Mouse (Mus musculus): Measurements from ENCODE around the gene Nmrk1. TPM values are rescaled to one million over a fixed set of nuclear protein-coding genes. Genes with fewer than 3 reads are reported as not detected.
"Not testable (repeated sequence)": the region's sequence is repeated elsewhere in the genome, so short reads cannot be mapped to it uniquely, and the experiment has no call there.

Nmrk1 gene
- polyA plus RNA-seq (2012; rRNA removed): 10.7 and 10.8 TPM in 2 replicates

- Histone ChIP-seq H3K27me3 (ENCODE audit: control insufficient read depth, insufficient read depth, low read length) (no peaks in the 10 kb centered on the region), H3K27ac (ENCODE audit: insufficient read depth, low read length) (no peak within 1 kb of the TSS), H3K4me3 (replicated peaks; ENCODE audit: insufficient read depth, low read depth, low read length) (peak within 1 kb of the TSS; percentile 72), H3K4me1 (ENCODE audit: control insufficient read depth, insufficient read depth, low read length) (no peaks in the 10 kb centered on the region)
- TF ChIP-seq POLR2A (IDR thresholded peaks at IDR 0.05; ENCODE audit: borderline replicate concordance, insufficient read depth, low read length): peak; percentile 86
- no peak for TF ChIP-seq CTCF (IDR thresholded peaks at IDR 0.05; ENCODE audit: borderline replicate concordance, insufficient read depth, low read depth, low read length)
- under 1% methylated on average over 51 of the region's 51 CpGs for WGBS
- DNase-seq: peak; percentile 96 to 97
These were observed at the start of gene Nmrk1, which contains the start of gene Ostf1 for GRCm38 (mm10) chr19:18631644-18632219. Nmrk1 (plus strand) TSS chr19:18631950. Ostf1 (minus strand) TSS chr19:18631823.

- Histone ChIP-seq H3K27ac (ENCODE audit: insufficient read depth, low read length) (no peak overlapping the region), H3K4me1 (ENCODE audit: control insufficient read depth, insufficient read depth, low read length) (no peaks in the 10 kb centered on the region; the same call in 1 of the 2 replicates), H3K4me3 (replicated peaks; ENCODE audit: insufficient read depth, low read depth, low read length) (no peak overlapping the region), H3K27me3 (ENCODE audit: control insufficient read depth, insufficient read depth, low read length) (no peaks in the 10 kb centered on the region)
- no peak for DNase-seq
- TF ChIP-seq CTCF (IDR thresholded peaks at IDR 0.05; ENCODE audit: borderline replicate concordance, insufficient read depth, low read depth, low read length): no peak
- TF ChIP-seq POLR2A (IDR thresholded peaks at IDR 0.05; ENCODE audit: borderline replicate concordance, insufficient read depth, low read length): no peak
- 63% methylated on average over 9 of the region's 9 CpGs for WGBS
These were observed 49.5 kb upstream of the Nmrk1 start for GRCm38 (mm10) chr19:18582226-18582625.

DNA sequence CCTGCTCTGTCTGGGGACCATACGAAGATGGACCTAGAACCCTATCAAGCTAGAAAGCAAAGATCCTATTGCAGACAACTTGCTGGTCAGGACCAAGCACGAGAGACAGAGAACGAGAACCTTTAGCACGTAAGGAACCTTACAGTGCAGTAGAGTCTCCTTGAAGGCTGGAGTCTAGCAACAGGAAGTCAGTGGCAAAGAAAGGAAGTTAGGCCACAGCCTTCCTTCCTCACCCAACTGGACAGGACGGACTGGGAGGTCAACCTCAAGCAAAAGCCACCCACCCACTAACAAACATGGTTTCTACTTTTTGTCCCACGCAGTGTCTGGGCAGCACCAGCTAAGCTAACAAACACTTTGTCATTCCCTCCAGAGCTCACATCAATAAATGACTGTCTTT lies 48.9 kb upstream of the Nmrk1 start:
- Histone ChIP-seq H3K4me1 (ENCODE audit: control insufficient read depth, insufficient read depth, low read length) (no peaks in the 10 kb centered on the region; the same call in 1 of the 2 replicates), H3K27ac (ENCODE audit: insufficient read depth, low read length) (no peak overlapping the region), H3K27me3 (ENCODE audit: control insufficient read depth, insufficient read depth, low read length) (no peaks in the 10 kb centered on the region), H3K4me3 (replicated peaks; ENCODE audit: insufficient read depth, low read depth, low read length) (no peak overlapping the region)
- 97% methylated on average over 6 of the region's 6 CpGs for WGBS
- no peak for DNase-seq
- no peak for TF ChIP-seq CTCF (IDR thresholded peaks at IDR 0.05; ENCODE audit: borderline replicate concordance, insufficient read depth, low read depth, low read length)
- no peak for TF ChIP-seq POLR2A (IDR thresholded peaks at IDR 0.05; ENCODE audit: borderline replicate concordance, insufficient read depth, low read length)

DNA sequence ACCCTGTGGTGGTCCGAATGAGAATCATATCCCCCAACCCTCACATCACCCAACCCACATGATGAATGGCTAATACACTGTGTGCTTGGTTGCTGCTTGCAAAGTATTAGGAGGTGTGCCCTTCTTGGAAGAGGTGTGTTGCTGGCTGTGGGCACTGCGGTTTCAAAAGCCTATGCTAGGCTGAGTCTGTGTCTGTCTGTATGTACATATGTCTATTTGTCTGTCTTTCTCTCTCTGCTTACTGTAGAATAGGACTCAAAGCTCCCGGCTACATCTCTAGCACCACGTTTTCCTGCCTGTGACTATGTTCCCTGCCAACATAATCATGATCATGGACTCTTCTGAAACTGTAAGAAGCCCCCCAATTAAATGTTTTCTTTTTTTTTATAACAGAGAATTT lies 48.0 kb upstream of the Nmrk1 start:
- TF ChIP-seq POLR2A (IDR thresholded peaks at IDR 0.05; ENCODE audit: borderline replicate concordance, insufficient read depth, low read length): no peak
- no peak for TF ChIP-seq CTCF (IDR thresholded peaks at IDR 0.05; ENCODE audit: borderline replicate concordance, insufficient read depth, low read depth, low read length)
- no peak for DNase-seq
- WGBS: 97% methylated on average over 4 of the region's 4 CpGs
- H3K4me1 ChIP-seq (ENCODE audit: control insufficient read depth, insufficient read depth, low read length): no peaks in the 10 kb centered on the region; the same call in 1 of the 2 replicates
- H3K27me3 ChIP-seq (ENCODE audit: control insufficient read depth, insufficient read depth, low read length): no peaks in the 10 kb centered on the region
- no peak overlapping the region for H3K27ac ChIP-seq (ENCODE audit: insufficient read depth, low read length)
- no peak overlapping the region for H3K4me3 ChIP-seq (replicated peaks; ENCODE audit: insufficient read depth, low read depth, low read length)

DNA sequence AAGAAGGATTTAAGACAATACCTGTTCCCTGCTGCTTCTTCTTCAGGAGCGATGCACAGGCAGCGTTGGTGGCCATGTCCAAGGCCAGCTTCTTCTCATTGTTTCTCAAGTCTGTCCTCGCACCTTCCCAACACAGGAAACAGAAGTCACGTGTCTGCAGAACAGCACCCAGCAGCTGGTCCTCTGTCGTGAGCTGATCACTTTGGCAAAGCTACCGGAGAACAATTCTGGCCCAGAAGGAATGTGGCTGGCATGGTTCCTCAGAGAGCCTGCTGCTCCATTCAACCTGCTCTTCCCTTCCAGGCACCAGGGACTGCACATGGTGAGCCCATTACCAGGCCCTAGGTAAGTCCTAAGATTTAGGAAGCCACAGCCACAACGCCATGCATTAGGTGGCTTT lies 47.1 kb upstream of the Nmrk1 start:
- H3K27ac ChIP-seq (ENCODE audit: insufficient read depth, low read length): no peak overlapping the region
- no peak for TF ChIP-seq CTCF (IDR thresholded peaks at IDR 0.05; ENCODE audit: borderline replicate concordance, insufficient read depth, low read depth, low read length)
- TF ChIP-seq POLR2A (IDR thresholded peaks at IDR 0.05; ENCODE audit: borderline replicate concordance, insufficient read depth, low read length): no peak
- no peaks in the 10 kb centered on the region; the same call in 1 of the 2 replicates for H3K4me1 ChIP-seq (ENCODE audit: control insufficient read depth, insufficient read depth, low read length)
- DNase-seq: no peak
- no peak overlapping the region for H3K4me3 ChIP-seq (replicated peaks; ENCODE audit: insufficient read depth, low read depth, low read length)
- H3K27me3 ChIP-seq (ENCODE audit: control insufficient read depth, insufficient read depth, low read length): no peaks in the 10 kb centered on the region
- 46% methylated on average over 7 of the region's 7 CpGs for WGBS

DNA sequence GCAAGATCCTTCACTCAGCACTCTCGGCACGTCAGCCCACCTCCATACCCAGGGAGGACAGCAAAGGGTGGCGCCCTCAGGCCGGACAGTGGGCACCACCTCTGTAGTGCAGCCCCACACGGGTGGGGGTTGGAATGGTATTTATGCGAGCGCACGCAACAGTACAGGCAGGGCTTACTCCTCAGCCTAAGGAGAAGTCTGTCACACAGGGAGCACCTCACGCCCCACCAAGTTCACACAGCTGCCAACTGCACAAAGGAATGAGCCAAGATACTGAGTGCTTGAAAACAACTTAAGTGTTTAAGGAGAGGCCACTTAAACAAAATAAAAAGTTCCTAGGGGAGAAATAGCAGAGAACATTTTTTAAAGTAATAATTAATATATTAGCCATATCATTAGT lies 44.6 kb upstream of the Nmrk1 start:
- TF ChIP-seq POLR2A (IDR thresholded peaks at IDR 0.05; ENCODE audit: borderline replicate concordance, insufficient read depth, low read length): no peak
- TF ChIP-seq CTCF (IDR thresholded peaks at IDR 0.05; ENCODE audit: borderline replicate concordance, insufficient read depth, low read depth, low read length): no peak
- Histone ChIP-seq H3K27ac (ENCODE audit: insufficient read depth, low read length) (no peak overlapping the region), H3K4me3 (replicated peaks; ENCODE audit: insufficient read depth, low read depth, low read length) (no peak overlapping the region), H3K4me1 (ENCODE audit: control insufficient read depth, insufficient read depth, low read length) (no peaks in the 10 kb centered on the region; the same call in 1 of the 2 replicates), H3K27me3 (ENCODE audit: control insufficient read depth, insufficient read depth, low read length) (no peaks in the 10 kb centered on the region)
- no peak for DNase-seq
- WGBS: 85% methylated on average over 9 of the region's 9 CpGs

GRCm38 (mm10) chr19:18588243-18588642 lies 43.5 kb upstream of the Nmrk1 start:
- TF ChIP-seq CTCF (IDR thresholded peaks at IDR 0.05; ENCODE audit: borderline replicate concordance, insufficient read depth, low read depth, low read length): no peak
- WGBS: 98% methylated on average over 1 of the region's 1 CpGs
- no peak for DNase-seq
- Histone ChIP-seq H3K27ac (ENCODE audit: insufficient read depth, low read length) (no peak overlapping the region), H3K27me3 (ENCODE audit: control insufficient read depth, insufficient read depth, low read length) (no peaks in the 10 kb centered on the region), H3K4me1 (ENCODE audit: control insufficient read depth, insufficient read depth, low read length) (no peaks in the 10 kb centered on the region), H3K4me3 (replicated peaks; ENCODE audit: insufficient read depth, low read depth, low read length) (no peak overlapping the region)

DNA sequence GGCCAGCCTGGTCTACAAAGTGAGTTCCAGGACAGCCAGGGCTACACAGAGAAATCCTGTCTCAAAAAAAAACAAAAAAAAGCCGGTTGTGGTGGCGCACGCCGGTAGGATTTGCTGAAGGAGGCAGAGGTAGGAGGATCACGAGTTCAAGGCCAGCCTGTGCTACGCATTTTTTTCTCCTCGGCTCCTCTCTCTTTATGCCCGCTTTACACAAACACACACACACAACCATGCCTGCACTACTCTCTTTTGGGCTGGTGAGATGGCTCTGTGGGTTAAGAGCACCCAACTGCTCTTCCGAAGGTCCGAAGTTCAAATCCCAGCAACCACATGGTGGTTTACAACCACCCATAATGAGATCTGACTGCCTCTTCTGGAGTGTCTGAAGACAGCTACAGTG lies 42.9 kb upstream of the Nmrk1 start:
- H3K4me1 ChIP-seq (ENCODE audit: control insufficient read depth, insufficient read depth, low read length); H3K4me3 ChIP-seq (replicated peaks; ENCODE audit: insufficient read depth, low read depth, low read length); H3K27ac ChIP-seq (ENCODE audit: insufficient read depth, low read length); H3K27me3 ChIP-seq (ENCODE audit: control insufficient read depth, insufficient read depth, low read length); DNase-seq: not testable (repeated sequence)
- WGBS: 97% methylated on average over 10 of the region's 10 CpGs
